8 mouse cellular contexts compared by ENCODE assay signal in the genomic region with DNA sequence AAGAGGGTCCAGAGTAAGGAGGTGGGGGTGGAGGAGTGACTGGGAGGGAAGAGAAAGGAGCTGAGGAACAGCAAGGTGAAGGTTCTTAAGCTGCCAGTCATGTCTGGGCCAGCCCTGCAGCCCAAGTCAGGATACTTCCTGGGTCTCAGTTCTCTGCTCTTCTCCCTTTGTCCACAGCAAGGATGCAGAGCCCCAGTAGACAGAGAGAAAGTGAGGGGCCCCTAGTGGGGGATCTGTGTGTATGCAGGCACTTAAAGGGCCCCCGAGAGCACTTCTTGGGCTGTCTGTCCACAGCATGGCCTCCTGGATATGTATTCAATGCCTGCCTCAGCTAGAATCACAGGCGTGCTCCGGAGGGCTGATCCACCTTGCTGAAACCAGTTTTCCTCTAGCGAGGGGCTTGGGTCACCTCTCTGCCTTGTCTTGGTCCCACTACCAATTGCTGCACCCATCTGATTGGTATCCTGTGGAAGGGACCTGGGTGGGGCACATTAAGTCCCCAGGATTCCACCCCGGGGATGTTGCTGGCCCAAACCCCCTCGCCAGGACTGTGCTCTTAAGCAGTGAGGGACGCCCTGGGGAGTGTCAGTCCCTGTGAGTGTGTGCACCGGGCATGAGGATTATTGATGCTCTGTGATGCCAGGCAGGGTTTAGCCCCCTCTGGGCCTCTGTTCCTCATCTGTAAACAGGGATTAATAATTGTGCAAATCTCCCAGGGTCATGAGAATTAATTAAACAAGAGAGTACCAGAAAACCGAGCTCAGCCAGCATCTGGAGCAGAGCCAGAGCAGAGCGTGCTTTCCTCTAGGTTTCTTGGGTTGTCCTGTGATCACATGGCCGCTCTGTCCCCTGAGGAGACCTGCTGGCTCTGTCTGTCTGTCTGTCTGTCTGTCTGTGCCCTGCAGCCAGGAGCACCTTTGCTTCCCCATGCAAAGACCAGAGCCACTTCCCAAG. TPM values are rescaled to one million over a fixed set of nuclear protein-coding genes. Genes with fewer than 3 reads are reported as not detected.
A peak's percentile ranks its signal among the peaks of the same experiment; 100 is the strongest.
DNase-seq lines count a peak whose midpoint lies in the region; ATAC-seq lines count a peak whose summit lies in the region.

No protein-coding gene starts in this region.

- no peaks in the 10 kb centered on the region for H3K36me3 ChIP-seq in heart, embryonic 14.5 days (ENCODE audit: control insufficient read depth, insufficient read depth, low read length)
- H3K36me3 ChIP-seq in intestine, embryonic 15.5 days, result no peaks in the 10 kb centered on the region
- H3K36me3 ChIP-seq in megakaryocyte, embryonic 14.5 days (replicated peaks; ENCODE audit: low read length), result no peaks in the 10 kb centered on the region

- H3K4me3 ChIP-seq in heart, embryonic 14.5 days (ENCODE audit: control insufficient read depth in 1 of 2, insufficient read depth in 1 of 2, low read depth in 1 of 2, low read length in 2 of 2), result no peak overlapping the region
- no peak overlapping the region for H3K4me3 ChIP-seq in intestine, embryonic 15.5 days (replicated peaks)
- H3K4me3 ChIP-seq in megakaryocyte, embryonic 14.5 days (replicated peaks), result peak overlapping the region; percentile 10

- H3K4me1 ChIP-seq in heart, embryonic 14.5 days (ENCODE audit: control insufficient read depth in 2 of 2, insufficient read depth in 2 of 2, low read length in 2 of 2), result peaks cover 41 to 49% of the 10 kb centered on the region in 2 experiments
- peaks cover 16% of the 10 kb centered on the region for H3K4me1 ChIP-seq in intestine, embryonic 15.5 days (replicated peaks)
- H3K4me1 ChIP-seq in megakaryocyte, embryonic 14.5 days, result peaks cover 61% of the 10 kb centered on the region

- no peak; the same call in 1 of the 2 replicates for ATAC-seq in heart, embryonic 14.5 days (ENCODE audit: insufficient number of reproducible peaks, insufficient read depth, low FRiP score, low read depth)
- peak; percentile 89 for ATAC-seq in common myeloid progenitor, adult 5-6 weeks (replicated peaks; ENCODE audit: low read depth, poor library complexity, severe bottlenecking)
- peak; percentile 48; the same call in 1 of the 2 replicates for ATAC-seq in intestine, embryonic 15.5 days

- no peak overlapping the region for H3K27ac ChIP-seq in heart, embryonic 14.5 days (replicated peaks in 1 of 2; ENCODE audit: control insufficient read depth in 1 of 2, insufficient read depth in 1 of 2, low read depth in 2 of 2, low read length in 2 of 2)
- no peak overlapping the region for H3K27ac ChIP-seq in intestine, embryonic 15.5 days

- WGBS in heart, embryonic 14.5 days, result 52% methylated on average over 11 of the region's 11 CpGs
- 49% methylated on average over 11 of the region's 11 CpGs for WGBS in intestine, embryonic 15.5 days

- DNase-seq in heart, postnatal 25 days (ENCODE audit: low spot score), result no peak
- DNase-seq in thymus, postnatal 36 days, result peak; percentile 35 to 45
- no peak for DNase-seq in cerebellum, postnatal 25 days
- DNase-seq in layer of hippocampus, adult 8-10 months (ENCODE audit: low spot score in 2 of 2), result no peak

- H3K27me3 ChIP-seq in heart, embryonic 14.5 days (ENCODE audit: control insufficient read depth, insufficient read depth, low read length), result no peaks in the 10 kb centered on the region
- no peaks in the 10 kb centered on the region for H3K27me3 ChIP-seq in intestine, embryonic 15.5 days (replicated peaks)
- H3K27me3 ChIP-seq in megakaryocyte, embryonic 14.5 days (replicated peaks), result peaks cover 58% of the 10 kb centered on the region

- peak overlapping the region; percentile 42 for H3K9ac ChIP-seq in heart, embryonic 14.5 days (ENCODE audit: low read length)
- H3K9ac ChIP-seq in intestine, embryonic 15.5 days, result no peak overlapping the region

- no peaks in the 10 kb centered on the region for H3K9me3 ChIP-seq in heart, embryonic 14.5 days (ENCODE audit: control insufficient read depth, low read length)
- no peaks in the 10 kb centered on the region for H3K9me3 ChIP-seq in intestine, embryonic 15.5 days
- no peaks in the 10 kb centered on the region for H3K9me3 ChIP-seq in megakaryocyte, embryonic 14.5 days

- intact Hi-C loops in heart, postnatal 25 days (cut with DNase I), result no loop called here

- no peak overlapping the region for H3K4me2 ChIP-seq in heart, embryonic 14.5 days (ENCODE audit: low read length)
- no peak overlapping the region for H3K4me2 ChIP-seq in intestine, embryonic 15.5 days (replicated peaks)

RNA-seq across cellular contexts. Expression of gene Dusp7, which starts 26.5 kb away (rescaled TPM):
- 16.4 and 19.8 TPM in 2 replicates for polyA plus RNA-seq in heart, embryonic 14.5 days (2014; fragmentation: Nextera tagmentation; extraction: Ambion mirVana)
- total RNA-seq in heart, postnatal 25 days (2021), result 10 to 100 TPM; 43.6 to 67.0 TPM
- total RNA-seq in common myeloid progenitor, adult 5-6 weeks (2017), result 10.1 and 23.6 TPM in 2 replicates
- 10.0 and 10.3 TPM in 2 replicates for polyA plus RNA-seq in intestine, embryonic 15.5 days (2015; fragmentation: Nextera tagmentation; extraction: Ambion mirVana)
- 6.2 and 7.5 TPM in 2 replicates for polyA plus RNA-seq in megakaryocyte, embryonic 14.5 days (2012; ENCODE audit: insufficient read depth, low replicate concordance)
- 10 to 100 TPM; 78.0 to 84.8 (median 80.5) TPM for total RNA-seq in layer of hippocampus, adult 8-10 months (2022)

RNA-seq across cellular contexts. Expression of gene Rpl29, which starts 34.3 kb away (rescaled TPM):
- 691 and 781 TPM in 2 replicates for polyA plus RNA-seq in heart, embryonic 14.5 days (2014; fragmentation: Nextera tagmentation; extraction: Ambion mirVana)
- 100 to 1,000 TPM; 296 to 309 TPM for total RNA-seq in heart, postnatal 25 days (2021)
- total RNA-seq in common myeloid progenitor, adult 5-6 weeks (2017), result 1,609 and 1,977 TPM in 2 replicates
- 981 and 1,002 TPM in 2 replicates for polyA plus RNA-seq in intestine, embryonic 15.5 days (2015; fragmentation: Nextera tagmentation; extraction: Ambion mirVana)
- 30.4 and 41.5 TPM in 2 replicates for polyA plus RNA-seq in megakaryocyte, embryonic 14.5 days (2012; ENCODE audit: insufficient read depth, low replicate concordance)
- total RNA-seq in layer of hippocampus, adult 8-10 months (2022), result 100 to 1,000 TPM; 250 to 295 (median 266) TPM

RNA-seq across cellular contexts. Expression of gene Acy1, which starts 43.2 kb away (rescaled TPM):
- 22.8 and 24.8 TPM in 2 replicates for polyA plus RNA-seq in heart, embryonic 14.5 days (2014; fragmentation: Nextera tagmentation; extraction: Ambion mirVana)
- total RNA-seq in heart, postnatal 25 days (2021), result 10 to 100 TPM; 22.4 to 28.6 TPM
- 23.8 and 30.1 TPM in 2 replicates for total RNA-seq in common myeloid progenitor, adult 5-6 weeks (2017)
- 47.7 and 48.7 TPM in 2 replicates for polyA plus RNA-seq in intestine, embryonic 15.5 days (2015; fragmentation: Nextera tagmentation; extraction: Ambion mirVana)
- 3.3 and 4.4 TPM in 2 replicates for polyA plus RNA-seq in megakaryocyte, embryonic 14.5 days (2012; ENCODE audit: insufficient read depth, low replicate concordance)
- total RNA-seq in layer of hippocampus, adult 8-10 months (2022), result 10 to 100 TPM; 14.0 to 21.3 (median 15.0) TPM

RNA-seq across cellular contexts. Expression of gene Abhd14b, which starts 52.3 kb away (rescaled TPM):
- polyA plus RNA-seq in heart, embryonic 14.5 days (2014; fragmentation: Nextera tagmentation; extraction: Ambion mirVana), result 6.6 and 7.1 TPM in 2 replicates
- total RNA-seq in heart, postnatal 25 days (2021), result 1 to 10 TPM; 6.3 to 6.7 TPM
- total RNA-seq in common myeloid progenitor, adult 5-6 weeks (2017), result 10.0 and 13.4 TPM in 2 replicates
- 25.4 and 31.8 TPM in 2 replicates for polyA plus RNA-seq in intestine, embryonic 15.5 days (2015; fragmentation: Nextera tagmentation; extraction: Ambion mirVana)
- polyA plus RNA-seq in megakaryocyte, embryonic 14.5 days (2012; ENCODE audit: insufficient read depth, low replicate concordance), result 2.4 TPM in 1 of 2 replicates, not detected in the other
- total RNA-seq in layer of hippocampus, adult 8-10 months (2022), result 10 to 100 TPM; 14.7 to 17.7 (median 17.0) TPM

RNA-seq across cellular contexts. Expression of gene Abhd14a, which starts 52.6 kb away (rescaled TPM):
- polyA plus RNA-seq in heart, embryonic 14.5 days (2014; fragmentation: Nextera tagmentation; extraction: Ambion mirVana), result 55.9 and 57.5 TPM in 2 replicates
- 10 to 100 TPM; 20.2 to 21.3 TPM for total RNA-seq in heart, postnatal 25 days (2021)
- 22.0 and 28.9 TPM in 2 replicates for total RNA-seq in common myeloid progenitor, adult 5-6 weeks (2017)
- polyA plus RNA-seq in intestine, embryonic 15.5 days (2015; fragmentation: Nextera tagmentation; extraction: Ambion mirVana), result 49.1 and 51.0 TPM in 2 replicates
- 3.3 and 10.6 TPM in 2 replicates for polyA plus RNA-seq in megakaryocyte, embryonic 14.5 days (2012; ENCODE audit: insufficient read depth, low replicate concordance)
- total RNA-seq in layer of hippocampus, adult 8-10 months (2022), result 10 to 100 TPM; 35.6 to 44.4 (median 40.2) TPM

Comparison
In these comparisons a context has a peak if more than half of its experiments do, and no peak if none do; other contexts are left out.
1. DNase-seq: peak in thymus, postnatal 36 days (2 of 2); none in heart, postnatal 25 days (single experiment), cerebellum, postnatal 25 days (0 of 2) and layer of hippocampus, adult 8-10 months (0 of 2).